Mouse (Mus musculus): Measurements from ENCODE around the gene Ppl.

DNA sequence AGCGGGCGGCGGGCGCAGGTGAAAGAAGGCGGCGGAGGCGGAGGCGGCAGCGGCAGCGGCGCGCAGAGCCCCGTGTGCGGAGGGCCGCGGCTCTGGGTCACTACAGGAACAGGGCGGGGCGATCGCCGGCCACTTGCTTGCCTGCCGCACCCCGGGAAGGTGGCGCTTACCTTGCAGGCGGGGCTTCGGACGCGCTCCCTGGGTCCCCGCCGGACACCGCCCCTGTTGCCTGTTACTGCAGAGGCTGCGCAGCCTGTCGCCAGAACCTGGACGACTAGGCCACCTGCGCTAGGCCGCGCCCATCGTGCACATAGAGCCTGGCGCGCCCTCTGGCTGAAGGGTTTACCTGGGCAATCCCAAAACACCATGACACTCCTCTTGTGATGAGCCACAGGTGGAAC is at the start of gene Ppl:
- peak; percentile 58 for TF ChIP-seq CTCF (IDR thresholded peaks at IDR 0.05; ENCODE audit: low read depth)
- TF ChIP-seq EP300 (IDR thresholded peaks at IDR 0.05; ENCODE audit: low read depth): no peak

All from liver, postnatal 0 days (tissue).